Mouse (Mus musculus) hindbrain, embryonic 16.5 days (tissue): ENCODE results near the gene Ccdc24. TPM values are rescaled to one million over a fixed set of nuclear protein-coding genes. Genes with fewer than 3 reads are reported as not detected.

ENCODE experiments used
- ATAC-seq: fragments of 200-750 bp; cut with Nextera tagmentation; 2 replicates; pipeline ENCODE4 v1.8.0; 2017; ENCODE audit warnings: moderate TSS enrichment, moderate library complexity
- H3K27ac ChIP-seq: fragments of 300-500 bp; sonication (generic); 2 replicates; pipeline ENCODE4 v1.5.1; 2014; ENCODE audit warnings: low read depth, mild to moderate bottlenecking, control low read depth, low read length, moderate library complexity
- H3K27me3 ChIP-seq: fragments of 300-500 bp; sonication (generic); replicated peaks from 2 replicates; pipeline ENCODE4 v1.6.1; 2014; ENCODE audit warnings: low read length; ENCODE audit not compliant: control insufficient read depth, insufficient read depth
- H3K36me3 ChIP-seq: fragments of 300-500 bp; sonication (generic); 2 replicates; pipeline ENCODE4 v1.6.1; 2014; ENCODE audit warnings: mild to moderate bottlenecking, low read length, moderate library complexity, mixed read lengths; ENCODE audit not compliant: control insufficient read depth, insufficient read depth
- H3K4me1 ChIP-seq: fragments of 300-500 bp; sonication (generic); 2 replicates; pipeline ENCODE4 v1.6.1; 2014; ENCODE audit warnings: low read depth, low read length; ENCODE audit not compliant: control insufficient read depth, insufficient read depth
- H3K4me2 ChIP-seq: fragments of 300-500 bp; sonication (generic); 2 replicates; pipeline ENCODE4 v1.6.1; 2014; ENCODE audit warnings: mild to moderate bottlenecking, low read length, control low read depth, moderate library complexity
- H3K4me3 ChIP-seq: fragments of 300-500 bp; sonication (generic); 2 replicates; pipeline ENCODE4 v1.5.1; 2014; ENCODE audit warnings: mild to moderate bottlenecking, low read length, control low read depth, moderate library complexity
- H3K9ac ChIP-seq: fragments of 300-500 bp; sonication (generic); 2 replicates; pipeline ENCODE4 v1.6.1; 2014; ENCODE audit warnings: low read depth, mild to moderate bottlenecking, control low read depth, low read length, moderate library complexity
- H3K9me3 ChIP-seq: fragments of 300-500 bp; sonication (generic); 2 replicates; pipeline ENCODE4 v1.6.1; 2014; ENCODE audit warnings: mild to moderate bottlenecking, low read length, moderate library complexity; ENCODE audit not compliant: control insufficient read depth
- WGBS: fragments of 180-500 bp; shearing (Covaris S2); extraction: QIAGEN DNeasy Blood & Tissue Kit; methylation state at CpG from one replicate; pipeline ENCODE4 v1.1.7; 2014; 5-methylcytosine and 5-hydroxymethylcytosine counted together
- polyA plus RNA-seq: library from polyadenylated mRNA; unstranded; fragments of >200 nt; fragmentation: Nextera tagmentation; extraction: Ambion mirVana; gene quantifications from 2 replicates; pipeline ENCODE4 v1.2.1, GENCODE M21; 2015

Ccdc24 gene
- polyA plus RNA-seq, 1 experiment from 2014 or later: 2.2 TPM

DNA sequence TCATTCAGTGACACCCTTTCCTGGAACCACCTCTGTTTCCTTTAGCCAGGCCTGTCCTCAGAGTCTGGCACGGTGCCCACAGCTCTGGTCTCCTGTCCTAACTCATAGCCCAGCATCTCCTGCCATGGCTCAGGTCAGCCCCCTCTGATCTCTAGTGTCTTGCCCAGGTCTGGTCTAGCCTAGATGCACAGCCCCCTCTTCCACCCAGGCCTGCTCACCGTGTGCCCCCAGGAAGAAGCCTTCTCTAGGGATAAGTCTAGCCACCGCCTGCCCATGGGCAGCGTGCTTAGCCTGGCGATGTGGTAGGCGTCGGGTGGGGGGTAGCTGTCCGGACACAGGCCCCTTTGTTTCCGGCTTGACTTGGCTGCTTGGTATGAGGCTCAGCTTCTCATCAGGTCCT, 17.2 kb downstream of the Ccdc24 start:
- Histone ChIP-seq H3K9ac (no peak overlapping the region; the same call in 1 of the 2 replicates), H3K4me1 (peaks cover 6% of the 10 kb centered on the region), H3K4me2 (no peak overlapping the region), H3K9me3 (no peaks in the 10 kb centered on the region), H3K4me3 (no peak overlapping the region), H3K27me3 (no peaks in the 10 kb centered on the region), H3K36me3 (no peaks in the 10 kb centered on the region), H3K27ac (peak overlapping the region; percentile 70)
- peak; percentile 76 for ATAC-seq
- 55% methylated on average over 9 of the region's 9 CpGs for WGBS

GRCm38 (mm10) chr4:117852152-117852868, 20.0 kb downstream of the Ccdc24 start:
- Histone ChIP-seq H3K27me3 (no peaks in the 10 kb centered on the region), H3K4me2 (no peak overlapping the region), H3K4me1 (peaks cover 18% of the 10 kb centered on the region), H3K4me3 (no peak overlapping the region), H3K36me3 (no peaks in the 10 kb centered on the region), H3K9me3 (no peaks in the 10 kb centered on the region), H3K27ac (no peak overlapping the region; the same call in 1 of the 2 replicates), H3K9ac (no peak overlapping the region)
- 85% methylated on average over 10 of the region's 10 CpGs for WGBS
- ATAC-seq: no peak

- H3K27ac ChIP-seq: peak overlapping the region; percentile 51; the same call in 1 of the 2 replicates
These were observed 21.5 kb downstream of the Ccdc24 start for GRCm38 (mm10) chr4:117850871-117851270.

DNA sequence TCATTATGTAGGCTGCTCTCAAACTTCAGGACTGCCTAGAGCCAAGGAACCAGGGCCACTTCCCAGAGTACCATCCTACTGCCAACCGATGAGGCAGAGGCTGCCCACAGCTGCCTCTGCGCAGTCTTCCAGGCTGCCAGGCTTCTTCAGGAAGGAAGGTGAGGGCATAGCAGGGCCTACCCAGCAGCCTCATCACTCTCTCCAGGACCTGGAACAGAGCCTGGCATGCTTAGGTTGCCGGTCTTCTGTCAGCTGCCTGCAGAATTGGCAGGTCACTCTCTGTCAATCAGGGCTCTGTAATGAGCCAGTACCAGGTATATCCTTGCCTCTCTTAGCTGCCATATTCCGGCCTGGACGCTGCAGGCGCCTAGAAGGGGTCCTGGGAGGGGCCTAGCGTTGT, 22.2 kb downstream of the Ccdc24 start:
- Histone ChIP-seq H3K4me3 (no peak overlapping the region), H3K4me2 (peak overlapping the region; percentile 15), H3K9ac (peak overlapping the region; percentile 47), H3K4me1 (peaks cover 18% of the 10 kb centered on the region), H3K27me3 (no peaks in the 10 kb centered on the region), H3K27ac (peak overlapping the region; percentile 75), H3K36me3 (no peaks in the 10 kb centered on the region), H3K9me3 (no peaks in the 10 kb centered on the region)
- WGBS: 66% methylated on average over 7 of the region's 7 CpGs
- ATAC-seq: no peak

More at GRCm38 (mm10) chr4:117850871-117851270, 21.5 kb downstream of the Ccdc24 start:
- Histone ChIP-seq H3K36me3 (no peaks in the 10 kb centered on the region), H3K9me3 (no peaks in the 10 kb centered on the region), H3K27me3 (no peaks in the 10 kb centered on the region), H3K9ac (no peak overlapping the region), H3K4me1 (peaks cover 18% of the 10 kb centered on the region), H3K4me3 (no peak overlapping the region), H3K4me2 (no peak overlapping the region)
- no peak for ATAC-seq
- WGBS: 75% methylated on average over 7 of the region's 7 CpGs

- no peaks in the 10 kb centered on the region for H3K27me3 ChIP-seq
- no peaks in the 10 kb centered on the region for H3K36me3 ChIP-seq
These were observed 22.9 kb downstream of the Ccdc24 start for GRCm38 (mm10) chr4:117849506-117849905.

GRCm38 (mm10) chr4:117849063-117849462, 23.3 kb downstream of the Ccdc24 start:
- 43% methylated on average over 17 of the region's 17 CpGs for WGBS
- ATAC-seq: peak; percentile 48
- Histone ChIP-seq H3K4me2 (peak overlapping the region; percentile 12; the same call in 1 of the 2 replicates), H3K9ac (peak overlapping the region; percentile 31), H3K36me3 (no peaks in the 10 kb centered on the region), H3K4me1 (peaks cover 18% of the 10 kb centered on the region), H3K27ac (peak overlapping the region; percentile 77), H3K4me3 (no peak overlapping the region), H3K9me3 (no peaks in the 10 kb centered on the region), H3K27me3 (no peaks in the 10 kb centered on the region)

More at GRCm38 (mm10) chr4:117849506-117849905, 22.9 kb downstream of the Ccdc24 start:
- Histone ChIP-seq H3K9ac (peak overlapping the region; percentile 31), H3K27ac (peak overlapping the region; percentile 77), H3K9me3 (no peaks in the 10 kb centered on the region), H3K4me1 (peaks cover 18% of the 10 kb centered on the region), H3K4me3 (no peak overlapping the region), H3K4me2 (peak overlapping the region; percentile 17; the same call in 1 of the 2 replicates)
- 29% methylated on average over 5 of the region's 5 CpGs for WGBS
- peak; percentile 88 for ATAC-seq

DNA sequence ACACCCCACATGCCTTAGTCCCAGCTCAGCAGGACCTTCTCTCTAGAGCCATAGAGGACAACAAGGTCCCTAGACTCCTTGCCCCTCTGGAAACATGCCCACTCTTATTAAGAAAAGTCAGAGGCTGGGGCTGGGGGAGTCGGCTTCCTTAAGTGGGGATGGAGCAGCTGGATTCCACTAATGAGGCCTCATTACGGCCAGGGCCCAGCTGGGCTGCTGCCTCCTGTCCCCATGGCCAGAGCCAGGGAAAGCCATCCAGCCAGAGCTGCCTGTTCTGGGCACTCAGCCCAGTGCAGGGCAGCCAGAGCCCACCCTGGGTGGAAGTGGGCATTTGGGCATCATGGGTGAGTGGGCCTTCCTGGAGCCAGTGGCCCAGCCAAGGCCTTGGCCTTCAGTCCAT, 25.3 kb downstream of the Ccdc24 start:
- Histone ChIP-seq H3K36me3 (no peaks in the 10 kb centered on the region), H3K27me3 (no peaks in the 10 kb centered on the region), H3K4me1 (peaks cover 18% of the 10 kb centered on the region), H3K9me3 (no peaks in the 10 kb centered on the region), H3K27ac (peak overlapping the region; percentile 61; the same call in 1 of the 2 replicates), H3K9ac (no peak overlapping the region; the same call in none of the 2 replicates), H3K4me3 (no peak overlapping the region), H3K4me2 (no peak overlapping the region)
- WGBS: 4% methylated on average over 2 of the region's 2 CpGs
- ATAC-seq: peak; percentile 58; the same call in 1 of the 2 replicates

DNA sequence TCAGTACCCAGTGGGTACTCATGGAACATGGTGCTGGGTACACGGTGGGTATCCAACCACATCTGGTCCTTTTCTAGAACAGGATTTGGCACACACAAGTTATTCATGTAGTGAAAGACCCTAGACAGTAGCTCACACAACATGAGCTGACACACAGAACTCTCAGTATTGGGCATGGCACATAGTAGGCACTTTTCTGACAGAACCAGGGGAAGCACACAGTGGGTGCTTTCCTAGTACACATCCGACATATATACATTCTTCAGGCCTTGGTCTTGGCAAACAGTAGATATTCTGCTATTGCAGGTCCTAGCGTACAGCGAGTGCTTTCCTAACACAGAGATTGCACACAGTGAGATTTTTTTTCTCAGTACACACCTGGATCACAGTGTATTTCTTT, 26.1 kb downstream of the Ccdc24 start:
- Histone ChIP-seq H3K27me3 (no peaks in the 10 kb centered on the region), H3K9ac (no peak overlapping the region), H3K4me2 (no peak overlapping the region), H3K4me1 (peaks cover 18% of the 10 kb centered on the region), H3K36me3 (no peaks in the 10 kb centered on the region), H3K27ac (no peak overlapping the region), H3K9me3 (no peaks in the 10 kb centered on the region), H3K4me3 (no peak overlapping the region)
- 98% methylated on average over 4 of the region's 4 CpGs for WGBS
- no peak for ATAC-seq

DNA sequence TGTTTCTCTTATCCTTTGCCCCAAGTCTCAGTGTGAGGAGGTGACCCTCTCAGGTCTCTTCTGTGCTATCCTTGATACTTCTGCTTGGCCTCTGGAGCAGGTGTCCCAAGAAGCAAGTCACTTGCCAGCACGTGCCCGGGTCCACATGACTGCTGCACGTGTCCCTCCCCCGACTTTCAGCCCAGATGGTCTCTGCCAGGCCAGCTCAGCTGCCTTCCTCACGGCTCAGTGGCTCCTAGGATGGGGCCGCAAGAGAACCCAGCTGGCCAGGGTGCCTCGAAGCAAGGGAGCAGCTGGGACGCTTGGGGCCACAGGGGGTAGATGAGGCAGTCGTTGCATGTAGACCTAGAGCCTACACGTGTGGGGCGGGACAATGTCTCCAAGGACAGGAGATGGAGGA, 27.0 kb downstream of the Ccdc24 start:
- WGBS: 47% methylated on average over 11 of the region's 11 CpGs
- H3K9me3 ChIP-seq: no peaks in the 10 kb centered on the region
- no peak overlapping the region for H3K4me3 ChIP-seq
- H3K27me3 ChIP-seq: no peaks in the 10 kb centered on the region
- H3K9ac ChIP-seq: no peak overlapping the region
- H3K4me2 ChIP-seq: no peak overlapping the region
- H3K36me3 ChIP-seq: no peaks in the 10 kb centered on the region
- H3K4me1 ChIP-seq: peaks cover 14% of the 10 kb centered on the region
- no peak for ATAC-seq
- H3K27ac ChIP-seq: no peak overlapping the region
